Mouse (Mus musculus): ENCODE data around the gene Snx6. TPM values are rescaled to one million over a fixed set of nuclear protein-coding genes. Genes with fewer than 3 reads are reported as not detected.
"Not testable (repeated sequence)": the region's sequence is repeated elsewhere in the genome, so short reads cannot be mapped to it uniquely, and the experiment has no call there.

Snx6 gene
- 36.7 and 49.2 TPM in 2 replicates for polyA plus RNA-seq (2012; ENCODE audit: insufficient read depth, insufficient read length, missing spikeins)

- Histone ChIP-seq H3K27ac (replicated peaks; ENCODE audit: low read depth, low read length) (peak within 1 kb of the TSS; percentile 77; the same call in 1 of the 2 replicates), H3K4me3 (ENCODE audit: insufficient read depth, low read depth, low read length) (peak within 1 kb of the TSS; percentile 100), H3K4me1 (ENCODE audit: control insufficient read depth, insufficient read depth, insufficient read length, low read length) (peaks cover 4% of the 10 kb centered on the region; the same call in 1 of the 2 replicates)
Observed at GRCm38 (mm10) chr12:54795153-54795998, at the start of gene Snx6. Snx6 (minus strand) TSS chr12:54795703.

GRCm38 (mm10) chr12:54844415-54844814 lies 48.9 kb upstream of the Snx6 start:
- H3K27ac ChIP-seq (replicated peaks; ENCODE audit: low read depth, low read length), result no peak overlapping the region
- H3K4me1 ChIP-seq (ENCODE audit: control insufficient read depth, insufficient read depth, insufficient read length, low read length), result no peaks in the 10 kb centered on the region
- H3K4me3 ChIP-seq (ENCODE audit: insufficient read depth, low read depth, low read length), result no peak overlapping the region

DNA sequence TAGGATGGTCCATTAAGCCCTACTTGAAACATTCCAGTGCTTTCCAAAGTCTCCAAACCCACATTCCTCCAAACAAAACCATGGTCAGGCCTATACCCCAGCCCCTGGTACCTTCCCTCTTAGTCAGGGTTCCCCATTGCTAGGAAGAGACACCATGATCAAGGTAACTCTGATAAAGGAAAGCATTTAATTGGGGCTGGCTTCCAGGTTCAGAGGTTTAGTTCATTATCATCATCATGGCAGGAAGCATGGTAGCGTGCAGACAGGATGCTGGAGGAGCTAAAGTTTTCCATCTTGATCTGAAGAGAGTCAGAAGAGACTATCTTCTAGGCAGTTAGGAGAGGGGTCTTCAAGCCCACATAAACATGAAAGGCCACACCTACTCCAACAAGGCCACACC lies 46.1 kb upstream of the Snx6 start:
- H3K27ac ChIP-seq (replicated peaks; ENCODE audit: low read depth, low read length), result no peak overlapping the region
- H3K4me3 ChIP-seq (ENCODE audit: insufficient read depth, low read depth, low read length), result no peak overlapping the region

GRCm38 (mm10) chr12:54839815-54840214 lies 44.3 kb upstream of the Snx6 start:
- Histone ChIP-seq H3K4me1 (ENCODE audit: control insufficient read depth, insufficient read depth, insufficient read length, low read length) (no peaks in the 10 kb centered on the region), H3K27ac (replicated peaks; ENCODE audit: low read depth, low read length) (no peak overlapping the region), H3K4me3 (ENCODE audit: insufficient read depth, low read depth, low read length) (no peak overlapping the region)

More for the DNA sequence above, 46.1 kb upstream of the Snx6 start:
- no peaks in the 10 kb centered on the region for H3K4me1 ChIP-seq (ENCODE audit: control insufficient read depth, insufficient read depth, insufficient read length, low read length)

GRCm38 (mm10) chr12:54838931-54839330 lies 43.4 kb upstream of the Snx6 start:
- Histone ChIP-seq H3K4me3 (ENCODE audit: insufficient read depth, low read depth, low read length) (no peak overlapping the region), H3K4me1 (ENCODE audit: control insufficient read depth, insufficient read depth, insufficient read length, low read length) (0 out of 2 replicates have a peak, but pooled peaks cover 2% of the 10 kb centered on the region), H3K27ac (replicated peaks; ENCODE audit: low read depth, low read length) (no peak overlapping the region)

- H3K4me1 ChIP-seq (ENCODE audit: control insufficient read depth, insufficient read depth, insufficient read length, low read length), result 0 out of 2 replicates have a peak, but pooled peaks cover 3% of the 10 kb centered on the region
- no peak overlapping the region for H3K27ac ChIP-seq (replicated peaks; ENCODE audit: low read depth, low read length)
- no peak overlapping the region for H3K4me3 ChIP-seq (ENCODE audit: insufficient read depth, low read depth, low read length)
Observed at GRCm38 (mm10) chr12:54835608-54836570, 40.4 kb upstream of the Snx6 start.

DNA sequence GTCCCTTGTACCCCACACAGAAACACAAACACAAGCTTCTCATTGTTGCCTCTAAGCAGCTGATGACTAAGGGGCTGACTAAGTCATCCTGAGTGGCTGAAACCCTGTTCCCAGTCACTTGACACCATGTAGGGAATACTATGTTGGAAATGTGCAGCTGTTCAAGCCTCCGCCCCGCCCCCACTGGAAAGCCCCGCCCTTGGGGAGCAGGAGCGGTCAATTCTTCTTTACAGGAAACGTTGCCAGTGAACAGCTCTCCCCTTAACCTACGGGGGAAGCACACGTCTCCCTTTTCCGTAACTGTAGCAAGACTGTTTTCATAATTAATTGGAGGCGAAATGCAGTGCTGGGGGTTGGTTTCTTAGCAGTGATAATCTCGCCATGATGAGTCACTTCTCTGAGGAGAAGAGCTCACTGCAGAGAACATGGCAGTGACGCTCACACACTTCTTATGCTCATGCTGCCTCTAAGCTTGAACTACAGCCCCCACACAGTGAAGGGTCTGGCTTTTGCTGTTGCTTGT lies 39.5 kb upstream of the Snx6 start:
- Histone ChIP-seq H3K4me1 (ENCODE audit: control insufficient read depth, insufficient read depth, insufficient read length, low read length) (0 out of 2 replicates have a peak, but pooled peaks cover 3% of the 10 kb centered on the region), H3K27ac (replicated peaks; ENCODE audit: low read depth, low read length) (no peak overlapping the region; the same call in 1 of the 2 replicates), H3K4me3 (ENCODE audit: insufficient read depth, low read depth, low read length) (peak overlapping the region; percentile 54)

DNA sequence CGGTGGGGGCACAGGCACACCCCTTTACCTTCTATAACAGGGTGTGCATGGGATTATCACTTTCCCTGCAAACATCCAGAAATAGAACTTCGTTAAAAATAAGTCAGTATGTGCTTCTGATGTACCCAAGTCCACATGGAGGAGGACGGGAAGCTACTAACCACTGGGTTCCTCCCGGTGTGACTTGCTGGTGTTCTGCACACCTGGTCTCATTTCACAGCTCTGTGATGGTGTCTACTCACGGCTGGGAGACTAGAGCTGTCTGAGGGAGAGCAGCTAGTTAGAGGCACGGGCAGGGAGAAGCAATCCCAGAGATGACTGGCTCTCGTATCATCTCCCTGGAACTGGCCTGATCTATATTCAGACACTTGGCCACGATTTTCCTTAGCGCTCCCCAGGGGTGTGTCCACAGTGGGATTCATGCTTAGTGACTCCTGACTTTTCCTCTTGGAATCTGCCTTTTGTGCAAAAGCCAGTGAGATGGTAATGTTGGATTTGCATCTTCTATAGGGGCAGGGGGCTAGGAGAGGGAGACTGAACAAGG lies 38.4 kb upstream of the Snx6 start:
- Histone ChIP-seq H3K4me3 (ENCODE audit: insufficient read depth, low read depth, low read length) (no peak overlapping the region), H3K4me1 (ENCODE audit: control insufficient read depth, insufficient read depth, insufficient read length, low read length) (0 out of 2 replicates have a peak, but pooled peaks cover 3% of the 10 kb centered on the region), H3K27ac (replicated peaks; ENCODE audit: low read depth, low read length) (no peak overlapping the region)

DNA sequence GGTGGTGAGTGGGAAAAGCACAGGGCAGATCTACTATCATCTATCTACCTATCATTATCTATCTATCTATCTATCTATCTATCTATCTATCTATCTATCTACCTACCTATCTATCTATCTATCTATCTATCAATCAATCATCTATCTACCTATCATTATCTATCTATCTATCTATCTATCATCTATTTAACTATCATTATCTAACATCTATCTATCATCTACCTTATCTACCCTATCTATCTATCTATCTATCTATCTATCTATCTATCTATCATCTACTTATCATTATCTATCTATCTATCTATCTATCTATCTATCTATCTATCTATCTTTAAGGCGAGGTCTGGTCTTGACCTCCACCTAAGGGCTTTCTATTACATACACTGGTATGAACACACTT lies 36.4 kb upstream of the Snx6 start:
- not testable (repeated sequence) for H3K27ac ChIP-seq (replicated peaks; ENCODE audit: low read depth, low read length); H3K4me1 ChIP-seq (ENCODE audit: control insufficient read depth, insufficient read depth, insufficient read length, low read length); H3K4me3 ChIP-seq (ENCODE audit: insufficient read depth, low read depth, low read length)

DNA sequence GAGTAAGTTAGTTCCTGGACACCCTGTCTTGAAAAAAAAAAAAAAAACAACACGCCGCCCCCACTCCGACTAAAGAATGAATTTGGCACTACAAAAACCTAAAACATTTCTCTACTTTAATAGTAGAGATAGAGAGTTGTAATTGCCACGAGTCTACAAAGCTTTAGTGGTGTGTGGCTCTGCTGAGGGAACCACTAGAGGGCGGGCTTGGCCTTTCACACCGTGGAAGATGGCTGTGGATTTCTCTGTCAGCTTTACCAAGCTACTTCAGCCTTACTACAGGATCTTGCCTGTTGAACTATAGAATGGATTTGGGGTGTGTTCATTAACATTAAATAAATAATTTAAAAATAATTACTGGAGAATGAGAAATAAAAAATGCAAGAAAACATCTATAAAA lies 35.1 kb upstream of the Snx6 start:
- 0 out of 2 replicates have a peak, but pooled peaks cover 3% of the 10 kb centered on the region for H3K4me1 ChIP-seq (ENCODE audit: control insufficient read depth, insufficient read depth, insufficient read length, low read length)
- H3K27ac ChIP-seq (replicated peaks; ENCODE audit: low read depth, low read length), result no peak overlapping the region
- no peak overlapping the region for H3K4me3 ChIP-seq (ENCODE audit: insufficient read depth, low read depth, low read length)

DNA sequence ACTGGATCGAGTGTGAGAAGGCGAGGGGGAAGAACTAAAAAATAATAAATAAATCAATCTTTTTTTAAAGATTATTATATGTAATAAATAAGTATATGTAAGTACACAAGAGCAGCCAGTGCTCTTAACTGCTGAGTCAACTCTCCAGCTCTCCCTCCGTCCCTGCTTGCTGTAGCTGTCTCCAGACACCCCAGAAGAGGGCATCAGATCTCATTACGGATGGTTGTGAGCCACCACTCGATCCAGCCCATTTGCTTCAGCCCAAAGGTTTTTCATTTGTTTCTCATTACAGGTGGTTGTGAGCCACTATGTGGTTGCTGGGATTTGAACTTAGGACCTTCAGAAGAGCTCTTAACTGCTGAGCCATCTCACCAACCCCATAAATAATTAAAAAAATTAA lies 34.4 kb upstream of the Snx6 start:
- no peak overlapping the region for H3K27ac ChIP-seq (replicated peaks; ENCODE audit: low read depth, low read length)
- H3K4me3 ChIP-seq (ENCODE audit: insufficient read depth, low read depth, low read length), result no peak overlapping the region
- H3K4me1 ChIP-seq (ENCODE audit: control insufficient read depth, insufficient read depth, insufficient read length, low read length), result 0 out of 2 replicates have a peak, but pooled peaks cover 3% of the 10 kb centered on the region

DNA sequence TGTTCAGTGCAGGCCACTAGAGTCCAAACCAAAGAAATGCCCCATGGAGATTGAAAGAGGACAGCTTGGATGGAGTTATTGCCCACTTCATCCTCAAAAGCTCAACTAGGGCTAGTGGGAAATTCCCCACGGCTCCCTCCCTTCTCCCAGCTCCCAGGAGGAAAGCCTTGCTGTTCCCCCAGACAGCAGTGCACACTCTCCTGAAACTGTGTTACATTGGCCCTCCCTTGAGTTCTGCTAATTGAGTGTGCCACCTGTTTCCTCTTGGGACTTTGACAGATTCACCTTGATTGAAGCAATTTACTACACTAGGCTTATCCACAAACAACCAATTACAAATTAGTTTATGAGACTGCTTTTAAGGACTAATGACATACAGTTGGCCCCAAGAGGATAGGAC lies 32.5 kb upstream of the Snx6 start:
- no peak overlapping the region for H3K4me3 ChIP-seq (ENCODE audit: insufficient read depth, low read depth, low read length)
- no peak overlapping the region for H3K27ac ChIP-seq (replicated peaks; ENCODE audit: low read depth, low read length)

GRCm38 (mm10) chr12:54825202-54825601 lies 29.7 kb upstream of the Snx6 start:
- Histone ChIP-seq H3K4me3 (ENCODE audit: insufficient read depth, low read depth, low read length) (no peak overlapping the region), H3K27ac (replicated peaks; ENCODE audit: low read depth, low read length) (no peak overlapping the region), H3K4me1 (ENCODE audit: control insufficient read depth, insufficient read depth, insufficient read length, low read length) (no peaks in the 10 kb centered on the region)

More for the DNA sequence above, 32.5 kb upstream of the Snx6 start:
- H3K4me1 ChIP-seq (ENCODE audit: control insufficient read depth, insufficient read depth, insufficient read length, low read length), result no peaks in the 10 kb centered on the region

GRCm38 (mm10) chr12:54822836-54823426 lies 27.4 kb upstream of the Snx6 start:
- H3K27ac ChIP-seq (replicated peaks; ENCODE audit: low read depth, low read length), result no peak overlapping the region
- no peak overlapping the region for H3K4me3 ChIP-seq (ENCODE audit: insufficient read depth, low read depth, low read length)
- no peaks in the 10 kb centered on the region for H3K4me1 ChIP-seq (ENCODE audit: control insufficient read depth, insufficient read depth, insufficient read length, low read length)
